Mouse (Mus musculus): Measurements from ENCODE around the gene Sgce. TPM values are rescaled to one million over a fixed set of nuclear protein-coding genes. Genes with fewer than 3 reads are reported as not detected.

Sgce gene
- 34.4 and 47.1 TPM in 2 replicates for polyA plus RNA-seq (2012; rRNA removed)

GRCm38 (mm10) chr6:4746696-4747439, at the start of gene Sgce, which contains the start of gene Peg10:
Gene Sgce (minus strand): TSS chr6:4747207.
Gene Peg10 (plus strand): TSS chr6:4747306.

Other genes with a start within 250 kb of the Sgce start
- gene Col1a2, start 242.4 kb downstream of the Sgce start, polyA plus RNA-seq (2012; rRNA removed), result 163 and 180 TPM in 2 replicates
- gene Casd1, start 146.4 kb downstream of the Sgce start, polyA plus RNA-seq (2012; rRNA removed), result 28.9 and 55.2 TPM in 2 replicates
- 50.7 and 145 TPM in 2 replicates for gene Peg10, start 99 bp upstream of the Sgce start, polyA plus RNA-seq (2012; rRNA removed)
- gene Ppp1r9a, start 155.7 kb upstream of the Sgce start, polyA plus RNA-seq (2012; rRNA removed), result 22.9 and 28.6 TPM in 2 replicates

Data from central nervous system, embryonic 11.5 days (tissue).